Mouse (Mus musculus) liver, embryonic 13.5 days (tissue): ENCODE results near the gene Vps37c. TPM values are rescaled to one million over a fixed set of nuclear protein-coding genes. Genes with fewer than 3 reads are reported as not detected.

Source experiments
- ATAC-seq: fragments of 200-750 bp; cut with Nextera tagmentation; 2 replicates; pipeline ENCODE4 v1.8.0; 2017; ENCODE audit warnings: low read depth, mild to moderate bottlenecking, moderate number of reproducible peaks, moderate library complexity
- DNase-seq: peaks from one replicate; pipeline ENCODE4 v3.0.0; 2022
- H3K27ac ChIP-seq: fragments of 300-500 bp; sonication (generic); 2 replicates; pipeline ENCODE4 v1.5.1; 2015; ENCODE audit warnings: moderate library complexity, mild to moderate bottlenecking, inconsistent platforms
- H3K27me3 ChIP-seq: fragments of 300-500 bp; sonication (generic); 2 replicates; pipeline ENCODE4 v1.6.1; 2015; ENCODE audit warnings: mild to moderate bottlenecking, inconsistent platforms
- H3K36me3 ChIP-seq: fragments of 300-500 bp; sonication (generic); 2 replicates; pipeline ENCODE4 v1.6.1; 2015; ENCODE audit warnings: mild to moderate bottlenecking, inconsistent platforms
- H3K4me1 ChIP-seq: fragments of 300-500 bp; sonication (generic); replicated peaks from 2 replicates; pipeline ENCODE4 v1.6.1; 2015; ENCODE audit warnings: inconsistent platforms
- H3K4me2 ChIP-seq: fragments of 300-500 bp; sonication (generic); 2 replicates; pipeline ENCODE4 v1.6.1; 2015; ENCODE audit warnings: inconsistent platforms, mild to moderate bottlenecking, moderate library complexity
- H3K4me3 ChIP-seq: fragments of 300-500 bp; sonication (generic); replicated peaks from 2 replicates; pipeline ENCODE4 v1.5.1; 2015; ENCODE audit warnings: mild to moderate bottlenecking, inconsistent platforms
- H3K9ac ChIP-seq: fragments of 300-500 bp; sonication (generic); 2 replicates; pipeline ENCODE4 v1.6.1; 2015; ENCODE audit warnings: mild to moderate bottlenecking, inconsistent platforms
- H3K9me3 ChIP-seq: fragments of 300-500 bp; sonication (generic); replicated peaks from 2 replicates; pipeline ENCODE4 v1.6.1; 2016; ENCODE audit warnings: inconsistent platforms
- WGBS: fragments of 180-500 bp; shearing (Covaris S2); methylation state at CpG from one replicate; pipeline ENCODE4 v1.1.7; 2015; ENCODE audit not compliant: insufficient replicate concordance; 5-methylcytosine and 5-hydroxymethylcytosine counted together
- polyA plus RNA-seq: library from polyadenylated mRNA; unstranded; fragments of >200 nt; fragmentation: Nextera tagmentation; extraction: Ambion mirVana; gene quantifications from 2 replicates; pipeline ENCODE4 v1.2.1, GENCODE M21; 2015

Gene Vps37c
- polyA plus RNA-seq, 1 experiment from 2014 or later = 10.4 TPM

DNA sequence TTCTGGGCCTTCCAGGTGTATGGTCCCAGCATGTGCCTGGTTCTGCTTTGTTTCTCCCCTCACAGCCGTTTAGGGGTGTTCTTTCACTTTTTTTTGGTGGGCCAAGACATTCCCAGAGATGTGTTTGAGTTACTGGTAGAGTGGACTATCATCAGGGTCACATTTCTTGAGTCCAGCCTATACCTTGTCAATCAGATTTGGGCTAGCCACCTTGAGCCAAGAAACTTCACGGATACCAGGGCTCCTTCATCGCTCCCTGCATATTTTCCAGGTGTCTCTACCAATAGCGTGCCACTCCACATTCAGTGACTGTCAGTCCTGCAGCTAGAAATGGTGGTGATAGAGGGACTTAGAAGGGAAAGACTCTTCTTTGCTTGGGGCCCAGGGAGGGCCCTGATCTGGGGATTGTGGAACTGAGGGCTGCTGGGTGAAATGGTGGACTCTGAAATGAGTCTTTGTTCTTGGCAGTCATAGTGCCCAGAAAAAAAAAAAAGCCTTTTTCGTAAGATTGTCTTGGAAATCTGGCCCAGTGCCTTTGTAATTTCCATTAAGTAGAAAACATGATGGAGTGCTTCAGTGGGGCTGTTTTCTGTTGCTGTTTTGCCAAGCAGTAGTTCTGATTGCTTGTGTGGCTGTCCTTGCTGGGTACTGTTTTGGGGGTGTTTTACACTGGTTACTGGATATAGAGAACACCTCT is 1.1 kb downstream of the Vps37c start:
- H3K9ac ChIP-seq = peak overlapping the region; percentile 87
- H3K36me3 ChIP-seq = no peaks in the 10 kb centered on the region
- DNase-seq = no peak
- 59% methylated on average over 5 of the region's 5 CpGs for WGBS
- H3K4me1 ChIP-seq = peaks cover 70% of the 10 kb centered on the region
- ATAC-seq = no peak
- no peaks in the 10 kb centered on the region for H3K9me3 ChIP-seq
- peak overlapping the region; percentile 84 for H3K4me3 ChIP-seq
- H3K27ac ChIP-seq = peak overlapping the region; percentile 94
- peak overlapping the region; percentile 87 for H3K4me2 ChIP-seq
- no peaks in the 10 kb centered on the region for H3K27me3 ChIP-seq

GRCm38 (mm10) chr19:10690336-10690735 is 1.8 kb downstream of the Vps37c start:
- peak overlapping the region; percentile 87 for H3K9ac ChIP-seq
- H3K9me3 ChIP-seq = no peaks in the 10 kb centered on the region
- H3K36me3 ChIP-seq = no peaks in the 10 kb centered on the region
- no peaks in the 10 kb centered on the region for H3K27me3 ChIP-seq
- H3K27ac ChIP-seq = peak overlapping the region; percentile 94
- no peak for DNase-seq
- H3K4me3 ChIP-seq = peak overlapping the region; percentile 84
- peaks cover 75% of the 10 kb centered on the region for H3K4me1 ChIP-seq
- peak overlapping the region; percentile 87 for H3K4me2 ChIP-seq
- ATAC-seq = no peak
- 68% methylated on average over 3 of the region's 3 CpGs for WGBS

DNA sequence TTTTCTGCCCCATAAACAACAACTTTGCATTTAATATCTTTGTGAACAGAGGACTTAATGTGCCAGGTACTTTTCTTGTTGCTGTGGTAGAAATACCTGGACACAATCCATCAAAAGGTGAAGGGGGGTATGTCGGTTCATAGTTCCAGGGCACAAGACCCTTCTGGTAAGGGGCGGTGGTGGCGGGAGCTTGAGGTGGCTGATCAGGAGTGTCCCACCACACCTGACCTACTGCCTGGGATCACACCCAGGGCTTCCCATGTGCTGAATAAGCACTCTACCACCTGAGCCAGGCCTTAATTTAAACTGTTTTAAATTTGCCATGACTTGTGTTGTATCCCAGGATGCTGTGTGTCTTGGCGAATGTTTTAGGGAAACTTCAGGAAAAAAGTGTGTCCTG is 2.6 kb downstream of the Vps37c start:
- H3K9ac ChIP-seq = peak overlapping the region; percentile 87
- no peaks in the 10 kb centered on the region for H3K36me3 ChIP-seq
- H3K4me3 ChIP-seq = peak overlapping the region; percentile 28; the same call in 1 of the 2 replicates

GRCm38 (mm10) chr19:10691660-10692059 is 3.1 kb downstream of the Vps37c start:
- DNase-seq (peak; percentile 51), ATAC-seq (peak; percentile 60)
- no peaks in the 10 kb centered on the region for H3K9me3 ChIP-seq
- peak overlapping the region; percentile 94 for H3K27ac ChIP-seq
- peaks cover 79% of the 10 kb centered on the region for H3K4me1 ChIP-seq
- H3K36me3 ChIP-seq = no peaks in the 10 kb centered on the region
- 33% methylated on average over 3 of the region's 3 CpGs for WGBS
- peak overlapping the region; percentile 28 for H3K4me3 ChIP-seq
- peak overlapping the region; percentile 87 for H3K9ac ChIP-seq
- H3K27me3 ChIP-seq = no peaks in the 10 kb centered on the region
- peak overlapping the region; percentile 87 for H3K4me2 ChIP-seq

More for the DNA sequence above, 2.6 kb downstream of the Vps37c start:
- ATAC-seq = no peak
- Histone ChIP-seq H3K27ac (peak overlapping the region; percentile 94), H3K4me1 (peaks cover 76% of the 10 kb centered on the region), H3K27me3 (no peaks in the 10 kb centered on the region), H3K4me2 (peak overlapping the region; percentile 87), H3K9me3 (no peaks in the 10 kb centered on the region)
- WGBS = 73% methylated on average over 4 of the region's 4 CpGs
- DNase-seq = no peak

DNA sequence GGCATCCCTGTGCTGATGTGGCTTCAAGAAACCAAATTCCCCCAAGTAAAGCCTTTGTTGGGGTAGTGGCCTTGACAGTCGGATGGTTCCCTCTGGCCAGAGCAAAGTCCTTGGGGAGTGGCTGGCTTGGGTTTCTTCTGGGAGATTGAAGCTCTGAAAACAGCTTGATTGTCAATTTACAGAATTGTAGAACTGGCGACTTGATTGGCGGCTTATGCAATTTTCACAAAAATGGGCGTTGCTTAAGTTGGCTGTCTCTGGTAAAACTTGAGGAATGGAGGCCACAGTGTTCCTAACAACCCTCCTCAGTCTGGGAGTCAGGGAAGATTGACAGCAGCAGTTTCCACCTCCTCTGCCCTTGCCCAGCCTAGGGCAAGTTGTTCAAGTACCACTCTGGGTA is 3.8 kb downstream of the Vps37c start:
- no peak for ATAC-seq
- peak overlapping the region; percentile 28; the same call in 1 of the 2 replicates for H3K4me3 ChIP-seq
- DNase-seq = no peak
- no peaks in the 10 kb centered on the region for H3K36me3 ChIP-seq
- peak overlapping the region; percentile 94 for H3K27ac ChIP-seq
- no peaks in the 10 kb centered on the region for H3K27me3 ChIP-seq
- H3K9me3 ChIP-seq = no peaks in the 10 kb centered on the region
- WGBS = 73% methylated on average over 4 of the region's 4 CpGs
- peaks cover 85% of the 10 kb centered on the region for H3K4me1 ChIP-seq
- peak overlapping the region; percentile 87 for H3K4me2 ChIP-seq
- peak overlapping the region; percentile 87 for H3K9ac ChIP-seq

DNA sequence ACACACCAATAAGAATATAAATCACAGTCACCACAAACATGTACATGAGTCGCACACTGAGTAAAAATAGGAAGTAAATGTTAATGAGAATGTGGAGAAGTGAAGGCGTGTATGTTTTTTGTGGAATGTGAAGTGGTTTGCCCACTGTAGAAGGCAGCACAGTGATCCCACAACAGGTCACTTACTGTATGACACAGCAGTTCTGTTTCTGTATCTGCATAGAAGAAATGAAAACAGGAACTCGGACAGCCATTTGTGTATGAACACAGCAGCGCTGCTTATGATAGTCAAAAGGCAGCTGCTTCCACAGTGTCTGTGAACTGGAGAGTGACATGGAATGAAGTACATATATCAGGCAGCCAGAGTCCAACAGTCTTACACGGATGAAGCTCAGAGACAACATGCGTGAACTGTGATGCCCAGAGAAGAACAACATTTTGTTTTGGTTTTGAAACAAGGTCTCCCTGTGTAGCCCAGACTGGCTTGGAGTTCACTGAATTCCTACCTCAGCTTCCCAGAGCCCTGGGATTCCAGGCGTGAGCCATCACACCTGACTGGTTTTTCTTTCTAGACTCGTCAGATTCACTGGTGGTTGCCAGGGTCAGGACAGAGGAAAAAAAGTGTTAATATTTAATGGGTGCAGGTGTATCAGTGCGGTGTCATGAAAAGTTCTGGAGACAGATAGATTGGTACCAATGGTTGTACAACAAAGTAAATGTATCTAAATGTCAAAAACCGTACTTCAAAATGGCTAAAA is 5.6 kb downstream of the Vps37c start:
- peaks cover 92% of the 10 kb centered on the region for H3K4me1 ChIP-seq
- no peak overlapping the region for H3K4me3 ChIP-seq
- no peaks in the 10 kb centered on the region for H3K36me3 ChIP-seq
- H3K27me3 ChIP-seq = no peaks in the 10 kb centered on the region
- no peak overlapping the region for H3K9ac ChIP-seq
- no peak overlapping the region for H3K4me2 ChIP-seq
- H3K27ac ChIP-seq = peak overlapping the region; percentile 5; the same call in 1 of the 2 replicates
- no peaks in the 10 kb centered on the region for H3K9me3 ChIP-seq
- DNase-seq (no peak), ATAC-seq (no peak)
- WGBS = 58% methylated on average over 10 of the region's 10 CpGs

GRCm38 (mm10) chr19:10695801-10696200 is 7.3 kb downstream of the Vps37c start:
- peaks cover 92% of the 10 kb centered on the region for H3K4me1 ChIP-seq
- H3K9ac ChIP-seq = peak overlapping the region; percentile 13; the same call in 1 of the 2 replicates
- ATAC-seq = no peak
- H3K4me2 ChIP-seq = no peak overlapping the region
- H3K4me3 ChIP-seq = no peak overlapping the region
- DNase-seq = no peak
- H3K27me3 ChIP-seq = no peaks in the 10 kb centered on the region
- 73% methylated on average over 7 of the region's 7 CpGs for WGBS
- H3K27ac ChIP-seq = peak overlapping the region; percentile 51
- H3K9me3 ChIP-seq = no peaks in the 10 kb centered on the region
- H3K36me3 ChIP-seq = no peaks in the 10 kb centered on the region

- Histone ChIP-seq H3K27me3 (no peaks in the 10 kb centered on the region), H3K9ac (peak overlapping the region; percentile 27; the same call in 1 of the 2 replicates), H3K4me1 (peaks cover 93% of the 10 kb centered on the region), H3K4me3 (no peak overlapping the region), H3K27ac (peak overlapping the region; percentile 63), H3K9me3 (no peaks in the 10 kb centered on the region), H3K36me3 (no peaks in the 10 kb centered on the region; the same call in 1 of the 2 replicates), H3K4me2 (peak overlapping the region; percentile 10; the same call in 1 of the 2 replicates)
- DNase-seq = no peak
- WGBS = 31% methylated on average over 9 of the region's 9 CpGs
- peak; percentile 18; the same call in 1 of the 2 replicates for ATAC-seq
Measured at GRCm38 (mm10) chr19:10698131-10698991, 9.8 kb downstream of the Vps37c start.

DNA sequence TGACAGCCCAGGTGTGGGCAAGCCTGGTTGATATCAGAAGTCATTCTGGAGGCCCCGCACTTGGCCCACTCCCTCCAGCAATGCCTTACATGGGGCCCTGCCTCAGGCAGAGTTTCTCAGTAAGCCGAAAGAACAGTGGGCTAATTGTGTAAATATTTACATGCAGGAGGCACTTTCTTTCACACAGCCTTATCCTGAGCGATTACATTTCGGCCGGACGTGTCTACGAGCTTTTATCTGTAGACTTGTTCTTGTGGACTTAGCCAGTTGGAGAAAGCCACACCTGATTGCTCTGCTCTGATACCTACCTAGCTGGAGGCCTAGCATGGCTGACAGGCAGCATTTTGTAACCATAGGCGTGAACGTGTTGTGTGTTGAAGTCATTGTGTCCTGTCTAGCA is 11.3 kb downstream of the Vps37c start:
- H3K9ac ChIP-seq = peak overlapping the region; percentile 28
- no peaks in the 10 kb centered on the region for H3K9me3 ChIP-seq
- peaks cover 96% of the 10 kb centered on the region for H3K4me1 ChIP-seq
- WGBS = 20% methylated on average over 9 of the region's 9 CpGs
- peak overlapping the region; percentile 32 for H3K4me2 ChIP-seq
- H3K27me3 ChIP-seq = no peaks in the 10 kb centered on the region
- H3K4me3 ChIP-seq = no peak overlapping the region
- no peaks in the 10 kb centered on the region; the same call in 1 of the 2 replicates for H3K36me3 ChIP-seq
- H3K27ac ChIP-seq = peak overlapping the region; percentile 58
- DNase-seq (no peak), ATAC-seq (peak; percentile 69)

- 71% methylated on average over 6 of the region's 6 CpGs for WGBS
- H3K4me3 ChIP-seq = no peak overlapping the region
Measured at GRCm38 (mm10) chr19:10701013-10701726, 12.6 kb downstream of the Vps37c start.

More at GRCm38 (mm10) chr19:10701013-10701726, 12.6 kb downstream of the Vps37c start:
- Histone ChIP-seq H3K4me2 (no peak overlapping the region), H3K4me1 (peaks cover 91% of the 10 kb centered on the region), H3K9me3 (no peaks in the 10 kb centered on the region), H3K27ac (no peak overlapping the region), H3K27me3 (no peaks in the 10 kb centered on the region), H3K36me3 (no peaks in the 10 kb centered on the region; the same call in 1 of the 2 replicates), H3K9ac (peak overlapping the region; percentile 16; the same call in 1 of the 2 replicates)
- ATAC-seq = no peak
- no peak for DNase-seq
